Mouse (Mus musculus): ENCODE data around the gene Cd4. TPM values are rescaled to one million over a fixed set of nuclear protein-coding genes. Genes with fewer than 3 reads are reported as not detected.

The Cd4 gene
- polyA plus RNA-seq, 1 experiment from 2014 or later = 0.29 TPM

- ATAC-seq (peak; percentile 69), DNase-seq (ENCODE audit: low spot score) (peak; percentile 97)
- under 1% methylated on average over 34 of the region's 89 CpGs for WGBS
- Histone ChIP-seq H3K9me3 (replicated peaks; ENCODE audit: control insufficient read depth, low read length) (no peaks in the 10 kb centered on the region), H3K4me3 (ENCODE audit: low read depth, low read length) (peak overlapping the region; percentile 93), H3K4me2 (ENCODE audit: low read length) (peak overlapping the region; percentile 100), H3K36me3 (ENCODE audit: control insufficient read depth, insufficient read depth, low read length) (peaks cover 23% of the 10 kb centered on the region), H3K27me3 (replicated peaks; ENCODE audit: control insufficient read depth, insufficient read depth, low read length) (no peaks in the 10 kb centered on the region), H3K27ac (ENCODE audit: low read depth, low read length) (peak overlapping the region; percentile 100), H3K9ac (ENCODE audit: low read length) (peak overlapping the region; percentile 100), H3K4me1 (ENCODE audit: control insufficient read depth, insufficient read depth, low read length) (peaks cover 40% of the 10 kb centered on the region)
These were observed 29.7 kb upstream of the Cd4 start for GRCm38 (mm10) chr6:124917518-124918330.

- no peaks in the 10 kb centered on the region for H3K27me3 ChIP-seq (replicated peaks; ENCODE audit: control insufficient read depth, insufficient read depth, low read length)
- H3K4me1 ChIP-seq (ENCODE audit: control insufficient read depth, insufficient read depth, low read length) = peaks cover 40% of the 10 kb centered on the region
- under 1% methylated on average over 33 of the region's 67 CpGs for WGBS
- peaks cover 28% of the 10 kb centered on the region for H3K36me3 ChIP-seq (ENCODE audit: control insufficient read depth, insufficient read depth, low read length)
- H3K9ac ChIP-seq (ENCODE audit: low read length) = peak overlapping the region; percentile 100
- no peaks in the 10 kb centered on the region for H3K9me3 ChIP-seq (replicated peaks; ENCODE audit: control insufficient read depth, low read length)
- peak overlapping the region; percentile 100 for H3K27ac ChIP-seq (ENCODE audit: low read depth, low read length)
- peak overlapping the region; percentile 93 for H3K4me3 ChIP-seq (ENCODE audit: low read depth, low read length)
- peak; percentile 87 for DNase-seq (ENCODE audit: low spot score)
- ATAC-seq = peak; percentile 70
- peak overlapping the region; percentile 100 for H3K4me2 ChIP-seq (ENCODE audit: low read length)
These were observed 28.9 kb upstream of the Cd4 start for GRCm38 (mm10) chr6:124916695-124917517.

GRCm38 (mm10) chr6:124915942-124916694, 28.1 kb upstream of the Cd4 start:
- Histone ChIP-seq H3K4me2 (ENCODE audit: low read length) (peak overlapping the region; percentile 100), H3K4me1 (ENCODE audit: control insufficient read depth, insufficient read depth, low read length) (peaks cover 36% of the 10 kb centered on the region), H3K36me3 (ENCODE audit: control insufficient read depth, insufficient read depth, low read length) (peaks cover 28% of the 10 kb centered on the region), H3K9ac (ENCODE audit: low read length) (peak overlapping the region; percentile 100), H3K9me3 (replicated peaks; ENCODE audit: control insufficient read depth, low read length) (no peaks in the 10 kb centered on the region), H3K27me3 (replicated peaks; ENCODE audit: control insufficient read depth, insufficient read depth, low read length) (no peaks in the 10 kb centered on the region), H3K27ac (ENCODE audit: low read depth, low read length) (peak overlapping the region; percentile 100), H3K4me3 (ENCODE audit: low read depth, low read length) (peak overlapping the region; percentile 93)
- DNase-seq (ENCODE audit: low spot score) = peak; percentile 58
- no peak for ATAC-seq
- WGBS = 1% methylated on average over 12 of the region's 12 CpGs

- Histone ChIP-seq H3K27ac (ENCODE audit: low read depth, low read length) (peak overlapping the region; percentile 100), H3K4me2 (ENCODE audit: low read length) (peak overlapping the region; percentile 100), H3K4me3 (ENCODE audit: low read depth, low read length) (peak overlapping the region; percentile 93), H3K27me3 (replicated peaks; ENCODE audit: control insufficient read depth, insufficient read depth, low read length) (no peaks in the 10 kb centered on the region), H3K9me3 (replicated peaks; ENCODE audit: control insufficient read depth, low read length) (no peaks in the 10 kb centered on the region), H3K9ac (ENCODE audit: low read length) (peak overlapping the region; percentile 100), H3K4me1 (ENCODE audit: control insufficient read depth, insufficient read depth, low read length) (peaks cover 30% of the 10 kb centered on the region), H3K36me3 (ENCODE audit: control insufficient read depth, insufficient read depth, low read length) (peaks cover 28% of the 10 kb centered on the region)
- DNase-seq (ENCODE audit: low spot score) = peak; percentile 62
- no peak for ATAC-seq
- 2% methylated on average over 22 of the region's 22 CpGs for WGBS
These were observed 27.3 kb upstream of the Cd4 start for GRCm38 (mm10) chr6:124915160-124915941.

- WGBS = 79% methylated on average over 7 of the region's 7 CpGs
- Histone ChIP-seq H3K4me3 (ENCODE audit: low read depth, low read length) (peak overlapping the region; percentile 93), H3K4me2 (ENCODE audit: low read length) (peak overlapping the region; percentile 100), H3K36me3 (ENCODE audit: control insufficient read depth, insufficient read depth, low read length) (peaks cover 28% of the 10 kb centered on the region), H3K9ac (ENCODE audit: low read length) (peak overlapping the region; percentile 100), H3K27me3 (replicated peaks; ENCODE audit: control insufficient read depth, insufficient read depth, low read length) (no peaks in the 10 kb centered on the region), H3K9me3 (replicated peaks; ENCODE audit: control insufficient read depth, low read length) (no peaks in the 10 kb centered on the region), H3K4me1 (ENCODE audit: control insufficient read depth, insufficient read depth, low read length) (peaks cover 33% of the 10 kb centered on the region), H3K27ac (ENCODE audit: low read depth, low read length) (peak overlapping the region; percentile 100)
- DNase-seq (ENCODE audit: low spot score) (no peak), ATAC-seq (no peak)
These were observed 26.5 kb upstream of the Cd4 start for GRCm38 (mm10) chr6:124914511-124914910.

GRCm38 (mm10) chr6:124913721-124914285, 25.8 kb upstream of the Cd4 start:
- WGBS = 67% methylated on average over 14 of the region's 14 CpGs
- DNase-seq (ENCODE audit: low spot score) (no peak), ATAC-seq (no peak)
- no peaks in the 10 kb centered on the region for H3K27me3 ChIP-seq (replicated peaks; ENCODE audit: control insufficient read depth, insufficient read depth, low read length)
- H3K9me3 ChIP-seq (replicated peaks; ENCODE audit: control insufficient read depth, low read length) = no peaks in the 10 kb centered on the region
- 0 out of 2 replicates have a peak overlapping the region, but pooled peaks have one; percentile 100 for H3K4me2 ChIP-seq (ENCODE audit: low read length)
- no peak overlapping the region for H3K4me3 ChIP-seq (ENCODE audit: low read depth, low read length)
- peaks cover 28% of the 10 kb centered on the region for H3K36me3 ChIP-seq (ENCODE audit: control insufficient read depth, insufficient read depth, low read length)
- peaks cover 28% of the 10 kb centered on the region for H3K4me1 ChIP-seq (ENCODE audit: control insufficient read depth, insufficient read depth, low read length)
- H3K9ac ChIP-seq (ENCODE audit: low read length) = 0 out of 2 replicates have a peak overlapping the region, but pooled peaks have one; percentile 100
- peak overlapping the region; percentile 100; the same call in 1 of the 2 replicates for H3K27ac ChIP-seq (ENCODE audit: low read depth, low read length)

GRCm38 (mm10) chr6:124913214-124913613, 25.2 kb upstream of the Cd4 start:
- Histone ChIP-seq H3K4me2 (ENCODE audit: low read length) (no peak overlapping the region), H3K4me1 (ENCODE audit: control insufficient read depth, insufficient read depth, low read length) (peaks cover 24% of the 10 kb centered on the region), H3K9ac (ENCODE audit: low read length) (no peak overlapping the region), H3K9me3 (replicated peaks; ENCODE audit: control insufficient read depth, low read length) (no peaks in the 10 kb centered on the region), H3K27me3 (replicated peaks; ENCODE audit: control insufficient read depth, insufficient read depth, low read length) (0 out of 2 replicates have a peak, but pooled peaks cover 2% of the 10 kb centered on the region), H3K4me3 (ENCODE audit: low read depth, low read length) (no peak overlapping the region), H3K36me3 (ENCODE audit: control insufficient read depth, insufficient read depth, low read length) (peaks cover 28% of the 10 kb centered on the region), H3K27ac (ENCODE audit: low read depth, low read length) (peak overlapping the region; percentile 36; the same call in 1 of the 2 replicates)
- 75% methylated on average over 6 of the region's 6 CpGs for WGBS
- ATAC-seq (no peak), DNase-seq (ENCODE audit: low spot score) (no peak)

All from forebrain, embryonic 14.5 days (tissue).